Mouse (Mus musculus) left cerebral cortex, adult 6 months (tissue): ENCODE measurements around the gene Slc22a20. TPM values are rescaled to one million over a fixed set of nuclear protein-coding genes. Genes with fewer than 3 reads are reported as not detected.

Experiments
- long read RNA-seq, 2 experiments: library from polyadenylated mRNA; unstranded; transcript quantifications; one replicate each; pipeline ENCODE4 v2.0.0; 2019 to 2020
- polyA plus RNA-seq: library from polyadenylated mRNA; unstranded; fragments of <200 nt; fragmentation: Nextera tagmentation; gene quantifications from 2 replicates; pipeline ENCODE4 v1.2.3, GENCODE M21; 2021

Gene Slc22a20
- polyA plus RNA-seq, result not detected in 2 replicates
- long read RNA-seq, experiment 1, result 0 reads
- long read RNA-seq, experiment 2, result 0 reads

DNA sequence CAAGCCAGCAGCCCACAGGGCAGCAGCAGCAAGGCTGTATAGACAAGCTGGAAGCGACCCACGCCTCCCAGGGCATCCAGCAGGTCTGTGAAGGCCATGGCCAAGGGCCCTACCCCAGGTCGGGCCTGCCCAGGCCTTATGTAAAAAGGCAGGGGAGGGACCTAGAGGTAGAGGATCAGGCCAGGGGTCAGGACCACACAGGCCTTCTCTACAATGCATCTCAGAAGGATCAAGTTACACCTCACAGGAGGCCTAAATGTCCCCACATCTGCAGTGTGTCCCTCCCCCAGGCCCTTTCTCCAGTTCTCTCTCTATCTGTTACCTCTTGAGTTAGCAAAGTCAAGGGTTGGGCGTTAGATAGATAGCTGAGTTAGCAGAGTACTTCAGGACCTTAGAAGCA, at the start of gene Slc22a20:
TSS of gene Slc22a20 (minus strand) at position 101 of the 400 bp plus-strand sequence.

DNA sequence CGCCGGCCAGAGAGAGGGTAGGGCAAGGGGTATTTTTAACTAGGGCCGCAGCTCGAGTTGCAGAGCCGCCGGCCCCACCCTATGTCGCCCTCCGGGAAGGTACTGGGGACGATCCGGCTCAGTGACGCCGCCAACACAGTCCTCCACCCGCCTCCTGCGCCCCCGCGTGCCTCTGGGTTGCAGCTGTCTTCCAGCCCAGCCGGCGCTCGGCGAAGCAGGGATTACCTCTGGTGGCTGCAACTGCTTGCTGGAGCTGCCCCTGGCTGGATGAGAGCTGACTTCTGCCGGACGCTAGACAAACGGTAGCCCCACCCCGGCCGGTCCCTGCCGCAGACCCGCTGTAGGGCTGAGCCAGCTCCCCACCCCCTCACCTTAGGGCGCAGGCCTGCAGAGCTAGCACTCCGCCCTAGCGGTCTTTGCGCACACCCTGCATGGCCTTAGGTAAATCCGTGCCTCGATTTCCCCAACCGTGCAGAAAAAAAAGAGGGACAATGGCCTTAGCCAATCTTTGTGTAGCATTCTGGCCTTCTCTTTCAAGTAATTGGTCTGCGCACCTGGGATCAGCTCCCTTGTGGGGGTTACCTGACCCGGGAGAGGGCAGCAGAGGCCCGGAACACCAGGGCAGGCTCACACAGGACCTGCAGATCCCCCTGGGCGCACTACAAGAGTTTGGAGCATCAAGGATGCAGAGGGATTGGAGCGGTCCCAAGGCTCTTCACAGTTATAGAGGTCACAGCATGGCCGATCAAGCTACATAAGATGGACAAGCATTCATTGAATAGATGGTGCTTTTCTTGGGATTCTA, 29.8 kb upstream of the Slc22a20 start, which contains the start of gene Capn1:
TSS of gene Capn1 (minus strand) at position 387 of the 805 bp plus-strand sequence.

DNA sequence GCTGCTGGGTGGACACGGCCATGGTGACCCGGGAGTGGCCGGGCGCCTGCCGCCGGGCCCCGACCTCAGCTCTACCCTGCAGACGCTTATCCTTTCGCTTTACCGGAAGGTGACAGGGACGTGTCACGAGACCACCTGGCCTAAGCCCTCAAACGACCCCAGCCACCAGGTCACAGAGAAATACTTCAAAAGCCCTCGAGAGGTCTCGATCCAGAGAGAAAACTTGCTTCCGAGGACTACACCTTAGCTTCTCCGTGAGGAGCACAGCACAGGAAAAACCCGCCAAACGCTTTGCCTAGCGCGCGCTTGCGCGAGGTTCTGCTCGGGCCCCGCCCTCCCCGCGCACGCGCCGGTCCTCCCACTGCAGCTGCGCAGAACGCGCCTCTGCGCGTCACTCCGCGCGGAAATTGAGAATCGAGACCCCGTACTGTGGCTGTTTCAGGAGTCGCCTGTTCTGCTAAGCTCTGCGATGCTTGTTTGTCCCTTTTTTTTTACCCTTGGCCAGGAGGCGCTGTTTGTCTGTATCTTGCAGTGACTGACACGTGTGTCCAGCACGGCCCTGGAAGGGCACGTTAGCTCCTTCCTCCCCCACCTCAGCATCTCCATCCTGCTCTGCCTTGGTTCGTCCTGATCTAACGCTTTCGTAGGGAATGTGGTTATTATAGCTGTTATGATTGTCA, 21.9 kb downstream of the Slc22a20 start, which contains the start of gene Pola2:
TSS of gene Pola2 (minus strand) at position 320 of the 680 bp plus-strand sequence.

DNA sequence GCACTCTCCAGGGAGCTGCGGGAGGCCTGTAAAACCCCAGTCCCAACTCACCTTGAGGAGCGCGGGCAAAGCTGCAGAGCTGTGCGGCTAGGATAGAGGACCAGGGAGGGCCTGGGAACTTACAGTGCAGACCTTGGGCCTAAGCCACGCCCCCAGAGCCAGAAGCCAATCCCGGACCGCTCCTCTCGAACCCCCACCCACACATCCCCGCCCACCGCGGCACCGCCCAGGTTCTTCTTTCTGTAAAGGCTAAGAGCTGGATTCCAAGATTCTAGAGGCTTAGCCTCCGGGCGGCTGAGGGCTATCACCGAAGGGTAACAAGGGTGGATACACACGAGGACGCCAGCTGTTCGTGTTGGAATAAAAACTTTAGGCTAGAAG, 61.2 kb downstream of the Slc22a20 start, which contains the start of gene Cdc42ep2:
TSS of gene Cdc42ep2 (minus strand) at position 104 of the 381 bp plus-strand sequence.

Other genes with a start within 250 kb of the Slc22a20 start
- 3.3 and 3.5 TPM in 2 replicates for gene Ltbp3, start 245.2 kb downstream of the Slc22a20 start, polyA plus RNA-seq
- gene Scyl1, start 214.7 kb downstream of the Slc22a20 start, polyA plus RNA-seq, result 65.3 and 68.3 TPM in 2 replicates
- 12.0 and 15.6 TPM in 2 replicates for gene Frmd8, start 110.9 kb downstream of the Slc22a20 start, polyA plus RNA-seq
- gene Slc25a45, start 108.3 kb downstream of the Slc22a20 start, polyA plus RNA-seq, result 1.4 and 1.8 TPM in 2 replicates
- 1.1 and 1.3 TPM in 2 replicates for gene Tigd3, start 92.0 kb downstream of the Slc22a20 start, polyA plus RNA-seq
- gene Dpf2, start 73.1 kb downstream of the Slc22a20 start, polyA plus RNA-seq, result 31.6 and 39.7 TPM in 2 replicates
- 10.3 and 11.5 TPM in 2 replicates for gene Cdc42ep2, start 61.3 kb downstream of the Slc22a20 start, polyA plus RNA-seq
- gene Pola2, start 21.9 kb downstream of the Slc22a20 start, polyA plus RNA-seq, result 1.9 and 3.1 TPM in 2 replicates
- gene Capn1, start 29.8 kb upstream of the Slc22a20 start, polyA plus RNA-seq, result 1.5 and 7.2 TPM in 2 replicates
- 28.4 and 36.3 TPM in 2 replicates for gene Syvn1, start 60.4 kb upstream of the Slc22a20 start, polyA plus RNA-seq
- gene Mrpl49, start 71.6 kb upstream of the Slc22a20 start, polyA plus RNA-seq, result 48.7 and 64.5 TPM in 2 replicates
- gene Fau, start 71.7 kb upstream of the Slc22a20 start, polyA plus RNA-seq, result 3,354 and 3,515 TPM in 2 replicates
- gene Znhit2, start 75.0 kb upstream of the Slc22a20 start, polyA plus RNA-seq, result 65.8 and 70.2 TPM in 2 replicates
- gene Tm7sf2, start 82.2 kb upstream of the Slc22a20 start, polyA plus RNA-seq, result 19.1 and 28.0 TPM in 2 replicates
- 66.0 and 72.3 TPM in 2 replicates for gene Vps51, start 91.1 kb upstream of the Slc22a20 start, polyA plus RNA-seq
- gene Tmem262, start 93.9 kb upstream of the Slc22a20 start, polyA plus RNA-seq, result not detected in 2 replicates
- gene Gm28374, start 96.1 kb upstream of the Slc22a20 start, polyA plus RNA-seq, result 0.30 and 0.31 TPM in 2 replicates
- 55.1 and 67.5 TPM in 2 replicates for gene Zfpl1, start 98.8 kb upstream of the Slc22a20 start, polyA plus RNA-seq
- gene Cdca5, start 98.8 kb upstream of the Slc22a20 start, polyA plus RNA-seq, result 0.08 and 0.12 TPM in 2 replicates
- not detected in 2 replicates for gene AC131692.1, start 108.3 kb upstream of the Slc22a20 start, polyA plus RNA-seq
- 0.07 and 0.18 TPM in 2 replicates for gene Naaladl1, start 119.6 kb upstream of the Slc22a20 start, polyA plus RNA-seq
- 48.7 and 63.2 TPM in 2 replicates for gene Sac3d1, start 132.5 kb upstream of the Slc22a20 start, polyA plus RNA-seq
- 63.9 and 70.7 TPM in 2 replicates for gene Snx15, start 142.2 kb upstream of the Slc22a20 start, polyA plus RNA-seq
- 0.19 TPM in 1 of 2 replicates, not detected in the other for gene Batf2, start 154.8 kb upstream of the Slc22a20 start, polyA plus RNA-seq
- 175 and 184 TPM in 2 replicates for gene Arl2, start 155.4 kb upstream of the Slc22a20 start, polyA plus RNA-seq
- not detected in 2 replicates for gene Majin, start 198.2 kb upstream of the Slc22a20 start, polyA plus RNA-seq
- not detected in 2 replicates for gene Gpha2, start 240.2 kb upstream of the Slc22a20 start, polyA plus RNA-seq
- gene Ppp2r5b, start 249.7 kb upstream of the Slc22a20 start, polyA plus RNA-seq, result 32.1 and 73.3 TPM in 2 replicates